Mouse (Mus musculus): ENCODE measurements around the gene Gpn1.
A peak's percentile ranks its signal among the peaks of the same experiment; 100 is the strongest.
"Not testable (repeated sequence)": the region's sequence is repeated elsewhere in the genome, so short reads cannot be mapped to it uniquely, and the experiment has no call there.

Gpn1 gene

DNA sequence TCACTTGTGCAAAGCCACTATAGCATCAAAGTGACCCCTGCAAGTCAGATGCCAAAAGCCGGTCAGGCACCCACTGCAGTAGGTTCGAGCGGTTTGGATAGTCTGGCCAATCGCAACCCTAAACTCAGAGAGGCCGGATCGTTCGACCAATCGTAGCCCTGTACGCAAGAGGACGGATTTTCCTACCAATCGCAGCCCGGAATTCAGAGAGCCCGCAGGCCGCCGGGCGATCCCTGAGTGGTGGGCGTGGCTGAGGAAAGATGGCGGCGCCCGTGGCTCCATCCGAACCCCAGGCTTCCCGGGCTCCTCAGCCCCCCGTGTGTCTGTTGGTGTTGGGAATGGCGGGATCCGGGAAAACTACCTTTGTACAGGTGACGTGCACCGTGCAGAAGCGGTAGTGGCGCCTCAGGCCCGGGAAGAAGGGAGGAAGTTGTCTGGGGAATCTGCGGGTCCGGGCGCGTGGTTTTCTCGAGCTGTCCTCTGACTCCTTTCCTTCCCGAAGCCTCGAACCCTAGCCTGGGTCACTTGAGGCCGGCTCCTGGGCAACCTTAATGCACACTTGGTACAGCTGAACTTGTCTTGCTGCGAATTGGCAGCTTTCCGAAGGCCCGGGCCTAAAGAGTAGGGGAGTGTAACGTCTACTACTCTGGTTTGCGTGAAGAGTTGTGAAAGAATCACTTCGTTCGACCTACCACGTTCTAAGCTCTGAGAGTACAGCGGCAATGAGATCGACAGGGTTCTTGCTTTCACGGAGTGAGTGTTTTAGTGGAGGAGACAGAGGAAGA, at the start of gene Gpn1:
Gene Gpn1 (plus strand): TSS at position 229 of the 785 bp plus-strand sequence.
- DNase-seq (ENCODE audit: inconsistent ontology term) = peak; percentile 86

GRCm38 (mm10) chr5:31451336-31451735, 43.2 kb upstream of the Gpn1 start:
- DNase-seq (ENCODE audit: inconsistent ontology term) = no peak

DNA sequence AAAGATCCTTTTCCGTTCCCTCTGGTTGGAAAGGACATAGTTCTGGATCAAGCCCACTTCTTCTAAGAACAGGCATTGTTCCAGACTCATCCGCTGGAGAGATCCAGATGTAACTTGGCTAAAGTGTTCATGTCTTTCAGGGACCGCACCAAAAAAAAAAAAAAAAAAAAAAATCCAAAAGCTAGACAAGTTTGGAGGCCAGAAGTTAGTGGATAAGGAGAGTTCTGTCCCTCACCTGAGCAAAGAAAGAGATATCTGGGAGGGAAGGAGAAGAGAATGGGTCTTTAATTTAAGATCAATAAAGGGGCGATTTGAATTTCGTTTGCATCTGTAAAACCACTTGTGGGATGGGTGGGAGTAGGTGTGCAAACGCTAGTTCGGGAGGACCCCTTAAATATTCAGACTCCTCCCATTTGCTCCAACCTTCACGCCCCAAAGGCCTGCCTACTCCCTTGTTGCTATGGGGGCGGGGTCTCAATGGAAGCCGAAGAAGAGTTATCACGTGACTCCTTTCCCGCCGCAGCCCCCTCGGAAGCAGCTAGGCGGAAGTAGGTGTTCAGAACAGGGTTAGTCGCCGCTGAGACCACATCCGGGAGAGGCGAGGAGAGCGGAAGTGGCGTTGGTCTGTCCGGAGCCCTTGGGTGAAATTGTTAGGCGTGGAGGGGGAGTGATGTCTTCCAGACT, 42.5 kb upstream of the Gpn1 start, which contains the start of gene Zfp512:
Gene Zfp512 (plus strand): TSS at position 554 of the 684 bp plus-strand sequence.
- DNase-seq (ENCODE audit: inconsistent ontology term) = peak; percentile 95

DNA sequence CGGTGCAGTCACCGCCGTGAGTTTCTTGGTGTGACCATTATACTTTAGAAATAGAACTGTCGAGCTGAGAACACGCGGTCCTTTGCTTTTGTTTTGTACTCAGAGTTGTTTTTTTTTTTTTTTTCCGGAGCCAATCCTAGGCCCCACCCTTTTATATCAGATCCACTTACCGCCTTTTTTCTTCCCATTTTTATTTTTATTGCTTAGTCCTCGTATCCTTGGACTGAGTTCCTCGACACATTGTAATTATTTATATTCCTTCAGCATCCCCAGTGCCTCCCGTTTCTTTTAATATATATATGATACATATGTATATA, 42.0 kb upstream of the Gpn1 start:
- no peak for DNase-seq (ENCODE audit: inconsistent ontology term)

- peak; percentile 9 for DNase-seq (ENCODE audit: inconsistent ontology term)
Observed at GRCm38 (mm10) chr5:31452886-31453410, 41.6 kb upstream of the Gpn1 start.

DNA sequence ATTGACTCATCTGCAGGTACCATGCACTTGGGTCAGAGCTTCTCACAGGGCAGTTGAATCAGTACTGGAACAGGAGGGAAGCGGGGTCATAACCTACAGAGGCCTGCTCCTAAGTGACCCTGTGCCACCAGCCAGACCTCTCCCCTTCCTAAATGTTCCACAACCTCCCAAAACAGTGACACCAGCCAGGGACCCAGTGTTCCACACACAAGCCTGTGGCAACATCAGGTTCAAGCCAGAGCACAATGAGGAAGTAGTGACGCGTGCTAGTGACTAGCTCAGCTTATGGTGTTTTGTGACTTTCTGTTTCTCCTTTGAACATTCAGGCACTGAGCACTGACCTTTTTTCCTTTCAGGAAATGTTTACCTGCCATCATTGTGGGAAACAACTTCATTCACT, 26.7 kb upstream of the Gpn1 start:
- no peak for DNase-seq (ENCODE audit: inconsistent ontology term)

- no peak for DNase-seq (ENCODE audit: inconsistent ontology term)
Observed at GRCm38 (mm10) chr5:31469711-31470110, 24.8 kb upstream of the Gpn1 start.

- DNase-seq (ENCODE audit: inconsistent ontology term) = no peak
Observed at GRCm38 (mm10) chr5:31470334-31470733, 24.2 kb upstream of the Gpn1 start.

DNA sequence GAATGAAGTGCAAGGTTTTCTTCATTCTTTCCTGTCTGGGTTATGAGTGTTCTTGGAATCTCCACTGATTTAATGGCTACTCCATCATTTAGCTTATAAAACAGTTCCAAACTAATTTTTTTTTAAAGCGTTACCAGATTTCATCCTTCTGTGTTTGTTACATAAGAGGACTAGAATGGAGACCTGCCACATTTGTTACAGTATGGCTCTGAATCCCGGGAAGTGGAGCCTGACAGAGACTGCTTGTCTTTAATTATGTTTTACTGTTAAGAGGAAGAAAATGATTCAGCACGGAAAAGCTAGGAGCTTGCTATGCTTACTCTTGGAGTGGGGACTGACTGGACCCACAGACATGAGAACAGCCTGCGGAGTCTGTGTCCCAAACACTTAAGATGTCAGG, 14.0 kb upstream of the Gpn1 start:
- DNase-seq (ENCODE audit: inconsistent ontology term) = no peak

GRCm38 (mm10) chr5:31485440-31485839, 9.1 kb upstream of the Gpn1 start, which contains the start of gene 4930548H24Rik:
Gene 4930548H24Rik, plus strand, starts transcription at chr5:31485740.
- no peak for DNase-seq (ENCODE audit: inconsistent ontology term)

GRCm38 (mm10) chr5:31487889-31488288, 6.7 kb upstream of the Gpn1 start:
- no peak for DNase-seq (ENCODE audit: inconsistent ontology term)

DNA sequence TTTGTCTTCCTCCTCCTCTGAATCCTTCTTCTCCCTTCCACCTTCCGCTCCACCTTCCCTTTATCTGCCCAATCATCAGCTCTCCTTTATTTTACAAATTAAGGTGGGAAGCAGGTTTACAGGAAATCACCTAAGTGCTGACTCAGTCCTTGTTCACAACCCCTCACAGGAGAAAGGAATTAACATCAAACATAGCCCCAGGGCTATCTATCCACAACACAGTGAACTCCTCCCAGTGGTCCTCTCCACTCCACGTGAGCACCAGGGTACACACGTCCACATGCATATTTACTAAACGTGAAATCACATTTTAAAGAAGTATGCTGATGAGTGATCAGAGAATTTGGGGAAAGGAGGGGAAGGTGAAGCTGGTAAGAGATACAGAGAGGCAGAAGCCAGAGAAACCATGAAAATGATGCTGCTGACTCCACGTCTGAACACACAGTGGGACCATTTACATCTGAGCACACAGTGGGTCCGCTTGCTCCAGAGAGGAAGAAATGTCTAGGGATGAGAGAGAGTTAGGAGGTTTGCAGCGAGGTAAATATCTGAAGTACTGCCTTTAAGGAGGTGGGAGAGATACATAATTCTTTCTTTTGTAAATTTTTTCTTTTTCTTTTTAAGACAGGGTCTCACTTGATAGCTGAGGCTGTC, 5.3 kb upstream of the Gpn1 start:
- DNase-seq (ENCODE audit: inconsistent ontology term) = no peak

GRCm38 (mm10) chr5:31492031-31492430, 2.5 kb upstream of the Gpn1 start:
- DNase-seq (ENCODE audit: inconsistent ontology term) = no peak

DNA sequence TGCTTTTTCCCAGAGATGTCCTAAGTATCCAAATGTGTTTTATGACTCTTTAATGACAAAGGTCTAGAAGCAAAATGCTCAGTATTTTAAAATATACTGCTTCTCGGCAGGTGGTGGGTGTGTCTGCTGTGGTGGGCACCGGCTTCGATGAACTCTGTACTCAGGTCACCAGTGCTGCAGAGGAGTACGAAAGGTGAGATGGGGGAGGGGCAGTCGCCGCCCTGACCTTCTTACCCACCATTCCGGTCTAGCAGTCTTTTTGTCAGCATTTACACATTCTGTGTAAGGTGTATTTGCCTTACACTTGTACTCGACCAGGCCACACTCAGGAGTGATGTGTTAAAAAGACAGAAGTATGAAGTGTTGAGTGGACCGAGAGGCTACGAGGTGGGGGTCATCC, 10.3 kb downstream of the Gpn1 start:
- DNase-seq (ENCODE audit: inconsistent ontology term) = no peak

- no peak for DNase-seq (ENCODE audit: inconsistent ontology term)
Observed at GRCm38 (mm10) chr5:31512481-31512880, 17.9 kb downstream of the Gpn1 start.

- no peak for DNase-seq (ENCODE audit: inconsistent ontology term)
Observed at GRCm38 (mm10) chr5:31520556-31520955, 26.0 kb downstream of the Gpn1 start.

- DNase-seq (ENCODE audit: inconsistent ontology term) = peak; percentile 93
Observed at GRCm38 (mm10) chr5:31526354-31527116, 32.0 kb downstream of the Gpn1 start, which contains the start of gene Slc4a1ap. Gene Slc4a1ap, plus strand, starts transcription at chr5:31526995.

- no peak for DNase-seq (ENCODE audit: inconsistent ontology term)
Observed at GRCm38 (mm10) chr5:31527117-31527680, 32.7 kb downstream of the Gpn1 start.

DNA sequence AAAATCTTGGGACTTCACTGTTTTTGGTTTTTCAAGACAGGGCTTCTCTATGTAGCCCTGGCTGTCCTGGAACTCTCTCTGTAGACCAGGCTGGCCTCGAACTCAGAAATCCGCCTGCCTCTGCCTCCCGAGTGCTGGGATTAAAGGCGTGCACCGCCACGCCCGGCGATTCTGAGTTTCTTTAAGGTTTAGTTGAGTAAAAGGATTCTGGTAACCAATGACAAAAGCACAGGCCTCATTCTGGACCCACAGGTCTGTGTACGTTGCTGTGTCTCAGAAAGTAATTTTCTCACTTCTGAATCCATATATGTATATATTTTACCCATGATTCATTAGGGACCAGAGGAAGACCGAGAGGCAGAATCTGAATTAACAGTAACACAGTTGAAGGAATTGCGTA, 33.2 kb downstream of the Gpn1 start, which contains the start of gene Supt7l:
Gene Supt7l (minus strand): TSS at position 101 of the 400 bp plus-strand sequence.
- DNase-seq (ENCODE audit: inconsistent ontology term) = not testable (repeated sequence)

- DNase-seq (ENCODE audit: inconsistent ontology term) = no peak
Observed at GRCm38 (mm10) chr5:31528560-31528959, 34.0 kb downstream of the Gpn1 start.

- DNase-seq (ENCODE audit: inconsistent ontology term) = no peak
Observed at GRCm38 (mm10) chr5:31535228-31535627, 40.7 kb downstream of the Gpn1 start.
